In the genomic region with DNA sequence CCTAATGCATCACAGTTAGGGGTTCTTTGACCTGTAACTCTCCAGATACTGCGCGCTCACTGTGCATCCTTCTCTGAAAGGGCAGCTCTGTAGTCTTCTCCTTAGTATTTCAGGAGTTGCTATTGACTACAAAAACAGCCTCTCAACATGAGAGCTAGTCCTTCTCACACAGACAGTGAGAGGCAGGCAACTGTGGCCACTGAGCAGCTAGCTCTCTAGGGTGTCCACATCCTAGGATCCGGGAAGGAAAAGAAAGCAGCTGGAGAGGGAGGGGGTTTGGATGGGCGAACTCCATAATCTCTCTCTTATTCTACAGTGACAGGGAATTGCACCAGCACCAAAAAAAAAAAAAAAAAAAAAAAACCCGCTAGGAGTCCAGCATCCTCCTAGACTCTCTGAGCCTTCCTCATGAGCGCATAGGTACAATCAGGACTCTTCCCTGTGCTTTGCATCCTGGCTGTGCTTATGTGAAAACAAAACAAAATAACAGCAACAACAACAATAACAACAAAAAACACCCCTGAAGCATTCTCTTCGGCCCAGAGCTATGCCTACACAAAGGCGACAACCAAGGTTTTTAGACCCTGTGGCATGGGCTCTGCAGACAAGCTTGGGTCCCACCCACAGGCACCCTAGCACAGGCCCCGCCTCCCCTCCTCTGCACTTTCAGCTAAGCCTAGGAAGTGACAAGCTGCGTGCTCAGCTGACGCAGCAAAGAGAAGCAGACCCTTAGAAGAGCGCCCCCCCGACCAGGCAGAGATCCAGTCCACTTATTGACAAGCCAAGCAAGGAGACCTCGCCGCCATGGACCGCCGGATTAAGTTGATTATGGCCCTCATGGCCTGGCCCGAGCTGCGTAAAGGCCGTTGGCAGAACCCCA, we compare ENCODE assay signal across 8 mouse cellular contexts. TPM values are rescaled to one million over a fixed set of nuclear protein-coding genes. Genes with fewer than 3 reads are reported as not detected.
DNase-seq lines count a peak whose midpoint lies in the region; ATAC-seq lines count a peak whose summit lies in the region.

A gene (plus strand): TSS at position 791 of the 880 bp plus-strand sequence.

- WGBS in intestine, embryonic 15.5 days = 26% methylated on average over 20 of the region's 20 CpGs

- peak within 1 kb of the TSS; percentile 30 for H3K9ac ChIP-seq in intestine, embryonic 15.5 days

- H3K27ac ChIP-seq in intestine, embryonic 15.5 days = no peak within 1 kb of the TSS

- no peaks in the 10 kb centered on the region for H3K4me1 ChIP-seq in intestine, embryonic 15.5 days (replicated peaks)

- H3K9me3 ChIP-seq in intestine, embryonic 15.5 days = no peaks in the 10 kb centered on the region

- intact Hi-C loops in left cerebral cortex, postnatal 10 days (cut with DNase I) = no loop called here

- peak; percentile 80 for DNase-seq in adrenal gland, postnatal 14 days
- peak; percentile 53 for DNase-seq in embryo, embryonic 9.5 days (ENCODE audit: extremely low spot score)
- no peak for DNase-seq in gonadal fat pad, adult 2 months (ENCODE audit: low read depth)
- DNase-seq in left cerebral cortex, postnatal 10 days (ENCODE audit: extremely low spot score in 1 of 2, low spot score in 2 of 2) = peak; percentile 72 to 87
- peak; percentile 71 for DNase-seq in right cerebral cortex, postnatal 14 days

- peak within 1 kb of the TSS; percentile 65 for H3K4me2 ChIP-seq in intestine, embryonic 15.5 days (replicated peaks)

- H3K36me3 ChIP-seq in intestine, embryonic 15.5 days = no peaks in the 10 kb centered on the region

- peak within 1 kb of the TSS; percentile 40 for H3K4me3 ChIP-seq in intestine, embryonic 15.5 days (replicated peaks)

- ATAC-seq in intestine, embryonic 15.5 days = peak; percentile 87
- peak; percentile 89 for ATAC-seq in megakaryocyte, adult 5-6 weeks (ENCODE audit: poor library complexity, severe bottlenecking)
- no peak for ATAC-seq in monocyte, adult 5-6 weeks (replicated peaks; ENCODE audit: insufficient number of reproducible peaks, low FRiP score, low TSS enrichment, poor library complexity, severe bottlenecking)

- no peaks in the 10 kb centered on the region for H3K27me3 ChIP-seq in intestine, embryonic 15.5 days (replicated peaks)

RNA-seq across cellular contexts. Expression of the gene that starts here (rescaled TPM):
- total RNA-seq in adrenal gland, postnatal 14 days (2021) = 75.8 and 104 TPM in 2 replicates
- polyA plus RNA-seq in gonadal fat pad, adult 2 months (2012; rRNA removed) = 27.6 and 29.7 TPM in 2 replicates
- polyA plus RNA-seq in intestine, embryonic 15.5 days (2015; fragmentation: Nextera tagmentation; extraction: Ambion mirVana) = 26.1 and 28.0 TPM in 2 replicates
- 100 to 1,000 TPM; 175 to 185 TPM for total RNA-seq in left cerebral cortex, postnatal 10 days (2021)
- total RNA-seq in megakaryocyte, adult 5-6 weeks (2015) = 2.5 TPM in 1 of 2 replicates, not detected in the other
- not detected in 2 replicates for total RNA-seq in megakaryocyte, adult 5-6 weeks (2017)
- 3.0 TPM in 1 of 3 replicates, not detected in the others for total RNA-seq in monocyte, adult 5-6 weeks (2017)

Comparison
In these comparisons a context has a peak if more than half of its experiments do, and no peak if none do; other contexts are left out.
1. RNA of the gene that starts here (total RNA-seq): 175 to 185 TPM in left cerebral cortex, postnatal 10 days and 75.8 to 104 TPM in adrenal gland, postnatal 14 days; 2.5 TPM in megakaryocyte, adult 5-6 weeks and 3.0 TPM in monocyte, adult 5-6 weeks; every median in the first group is over 10 times any median in the second.